Mouse (Mus musculus): ENCODE measurements around the gene Pkd2. TPM values are rescaled to one million over a fixed set of nuclear protein-coding genes. Genes with fewer than 3 reads are reported as not detected.

Pkd2 gene
- total RNA-seq, 1 experiment from 2014 or later, result 11.9 TPM

DNA sequence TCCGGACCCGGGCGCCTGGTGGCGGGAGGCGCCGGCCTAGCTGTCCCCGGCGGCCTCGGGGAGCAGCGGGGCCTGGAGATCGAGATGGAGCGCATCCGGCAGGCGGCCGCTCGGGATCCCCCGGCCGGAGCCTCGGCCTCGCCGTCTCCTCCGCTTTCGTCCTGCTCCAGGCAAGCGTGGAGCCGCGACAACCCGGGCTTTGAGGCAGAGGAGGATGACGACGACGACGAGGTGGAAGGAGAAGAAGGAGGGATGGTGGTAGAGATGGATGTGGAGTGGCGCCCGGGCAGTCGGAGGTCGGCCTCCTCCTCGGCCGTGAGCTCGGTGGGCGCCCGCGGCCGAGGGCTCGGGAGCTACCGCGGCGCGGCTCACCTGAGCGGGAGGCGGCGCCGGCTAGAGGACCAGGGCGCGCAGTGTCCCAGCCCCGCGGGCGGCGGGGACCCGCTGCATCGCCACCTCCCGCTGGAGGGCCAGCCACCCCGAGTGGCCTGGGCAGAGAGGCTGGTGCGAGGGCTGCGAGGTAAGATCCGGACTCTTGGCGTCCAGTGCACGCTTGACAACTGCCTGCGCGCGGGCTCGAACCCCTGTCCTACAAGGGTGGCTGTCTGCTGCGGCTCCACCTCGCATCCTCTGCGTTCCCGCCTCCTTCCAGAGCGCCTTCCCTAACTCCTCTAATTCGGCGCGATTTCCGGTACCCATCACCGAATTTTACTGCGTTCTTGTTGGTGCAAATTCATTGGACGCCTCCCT, 631 bp downstream of the Pkd2 start:
- peak; percentile 19 to 41; a peak in 2 of 4 replicates for ATAC-seq (replicated peaks in 1 of 2; ENCODE audit: insufficient read depth in 1 of 2, low FRiP score in 2 of 2, low TSS enrichment in 1 of 2, low read depth in 1 of 2, poor library complexity in 2 of 2, severe bottlenecking in 2 of 2)

DNA sequence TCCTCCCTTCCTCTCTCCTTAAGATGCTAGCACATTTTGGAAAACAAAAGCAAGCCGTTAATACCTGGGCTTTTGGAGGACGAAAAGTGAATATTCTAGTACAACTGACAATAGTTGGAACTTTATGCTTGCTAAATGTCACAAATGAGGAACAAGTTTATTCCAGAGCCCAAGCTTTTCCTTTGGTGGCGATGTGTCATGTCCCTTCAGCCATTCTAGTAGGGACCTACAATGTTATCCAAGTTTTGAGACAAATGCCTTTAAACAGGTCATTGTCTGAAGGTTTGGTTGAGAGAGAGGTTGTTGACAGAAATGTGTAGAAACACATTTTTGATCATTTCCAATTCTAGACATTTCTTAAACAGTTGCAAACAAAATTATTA, 1.2 kb downstream of the Pkd2 start:
- no peak for ATAC-seq (replicated peaks in 1 of 2; ENCODE audit: insufficient read depth in 1 of 2, low FRiP score in 2 of 2, low TSS enrichment in 1 of 2, low read depth in 1 of 2, poor library complexity in 2 of 2, severe bottlenecking in 2 of 2)

DNA sequence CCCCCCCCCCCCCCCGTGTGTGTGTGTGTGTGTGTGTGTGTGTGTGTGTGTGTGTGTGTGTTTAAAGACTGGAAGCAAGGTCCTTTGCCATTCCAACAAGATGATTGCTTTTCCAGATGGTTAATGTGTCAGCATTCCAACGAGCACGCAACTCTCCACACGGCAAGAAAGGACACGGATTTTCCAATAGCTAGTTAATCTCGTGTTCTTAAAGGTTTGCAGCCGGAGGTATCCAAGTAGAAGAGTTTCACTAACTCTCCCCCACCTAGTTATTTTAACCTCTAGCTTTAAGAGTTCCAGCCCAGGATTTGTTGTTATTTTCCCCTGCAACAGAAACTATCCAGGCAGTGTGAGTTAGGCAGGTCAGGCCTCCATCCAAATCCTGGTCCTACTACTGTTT, 1.6 kb downstream of the Pkd2 start:
- ATAC-seq (replicated peaks in 1 of 2; ENCODE audit: insufficient read depth in 1 of 2, low FRiP score in 2 of 2, low TSS enrichment in 1 of 2, low read depth in 1 of 2, poor library complexity in 2 of 2, severe bottlenecking in 2 of 2), result no peak

DNA sequence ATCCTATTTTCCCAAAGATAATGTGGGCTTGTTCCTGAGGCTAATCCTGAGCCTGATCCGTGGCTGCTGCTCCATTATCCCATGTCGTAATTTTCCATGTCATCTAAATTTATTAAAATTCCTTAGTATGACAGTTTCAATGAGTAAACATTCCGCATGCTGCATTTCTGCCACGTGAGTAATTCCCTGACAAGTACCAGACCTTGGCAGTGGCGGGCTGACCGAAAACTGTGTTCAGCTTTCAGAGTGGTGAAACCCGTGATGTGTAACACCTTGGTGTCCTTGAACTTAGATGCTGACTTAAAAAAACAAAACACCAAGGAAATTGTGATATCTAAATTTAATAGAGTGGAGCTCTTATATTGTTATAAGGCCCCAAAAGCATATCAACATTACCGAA, 6.0 kb downstream of the Pkd2 start:
- ATAC-seq (replicated peaks in 1 of 2; ENCODE audit: insufficient read depth in 1 of 2, low FRiP score in 2 of 2, low TSS enrichment in 1 of 2, low read depth in 1 of 2, poor library complexity in 2 of 2, severe bottlenecking in 2 of 2), result no peak

DNA sequence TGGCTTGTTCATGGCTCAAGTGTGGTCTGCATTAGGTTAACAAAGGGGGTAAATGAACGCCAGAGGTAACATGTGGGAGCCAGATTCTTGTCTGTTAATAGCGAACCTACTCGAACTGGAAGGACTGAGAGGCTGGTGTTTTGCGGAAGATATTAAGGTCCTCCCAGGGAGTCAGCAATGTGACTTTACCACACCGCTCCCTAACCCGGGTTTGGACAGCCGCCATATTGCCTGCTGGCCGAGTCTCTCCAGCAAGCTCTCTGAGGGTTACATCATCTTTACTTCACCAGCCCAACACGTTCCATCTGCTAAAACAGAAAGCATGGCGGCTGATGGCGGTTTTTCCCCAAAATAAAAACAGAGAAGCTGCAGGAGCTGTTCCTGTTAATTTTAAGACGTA, 6.5 kb downstream of the Pkd2 start:
- ATAC-seq (replicated peaks in 1 of 2; ENCODE audit: insufficient read depth in 1 of 2, low FRiP score in 2 of 2, low TSS enrichment in 1 of 2, low read depth in 1 of 2, poor library complexity in 2 of 2, severe bottlenecking in 2 of 2), result no peak

DNA sequence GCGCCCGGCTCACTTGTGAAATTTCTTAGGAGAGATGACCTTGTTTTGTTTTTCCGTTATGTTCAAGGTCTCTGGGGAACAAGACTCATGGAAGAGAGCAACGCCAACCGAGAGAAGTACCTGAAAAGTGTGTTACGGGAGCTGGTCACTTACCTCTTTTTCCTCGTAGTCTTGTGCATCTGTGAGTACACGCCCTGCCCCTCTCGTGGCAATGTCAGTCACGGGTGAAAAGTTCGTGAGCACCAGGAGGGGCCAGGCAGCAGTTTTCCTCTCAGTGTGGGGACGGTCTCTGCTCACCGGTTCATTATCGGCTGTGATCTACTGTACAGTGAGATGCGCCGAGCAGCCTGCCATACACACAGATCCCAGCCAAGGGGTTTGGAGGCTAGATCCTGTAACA, 7.6 kb downstream of the Pkd2 start:
- no peak for ATAC-seq (replicated peaks in 1 of 2; ENCODE audit: insufficient read depth in 1 of 2, low FRiP score in 2 of 2, low TSS enrichment in 1 of 2, low read depth in 1 of 2, poor library complexity in 2 of 2, severe bottlenecking in 2 of 2)

DNA sequence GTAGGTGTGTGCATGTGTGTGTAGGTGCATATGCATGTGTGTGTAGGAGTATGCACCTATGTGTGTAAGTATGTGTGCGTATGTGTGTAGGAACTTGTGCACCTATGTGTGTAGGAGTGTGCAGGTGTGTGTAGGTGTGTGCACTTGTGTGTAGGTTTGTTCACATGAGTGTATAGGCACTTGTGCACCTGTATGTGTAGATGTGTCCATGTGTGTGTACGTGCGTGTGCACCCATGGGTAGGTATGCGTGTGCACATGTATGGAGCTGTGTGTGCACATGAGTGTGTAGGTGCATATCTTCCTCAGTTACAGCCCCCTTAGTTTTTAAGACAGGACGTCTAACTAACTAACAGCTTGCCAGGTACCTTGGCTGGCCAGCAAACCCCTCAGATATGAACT, 9.3 kb downstream of the Pkd2 start:
- ATAC-seq (replicated peaks in 1 of 2; ENCODE audit: insufficient read depth in 1 of 2, low FRiP score in 2 of 2, low TSS enrichment in 1 of 2, low read depth in 1 of 2, poor library complexity in 2 of 2, severe bottlenecking in 2 of 2), result no peak

DNA sequence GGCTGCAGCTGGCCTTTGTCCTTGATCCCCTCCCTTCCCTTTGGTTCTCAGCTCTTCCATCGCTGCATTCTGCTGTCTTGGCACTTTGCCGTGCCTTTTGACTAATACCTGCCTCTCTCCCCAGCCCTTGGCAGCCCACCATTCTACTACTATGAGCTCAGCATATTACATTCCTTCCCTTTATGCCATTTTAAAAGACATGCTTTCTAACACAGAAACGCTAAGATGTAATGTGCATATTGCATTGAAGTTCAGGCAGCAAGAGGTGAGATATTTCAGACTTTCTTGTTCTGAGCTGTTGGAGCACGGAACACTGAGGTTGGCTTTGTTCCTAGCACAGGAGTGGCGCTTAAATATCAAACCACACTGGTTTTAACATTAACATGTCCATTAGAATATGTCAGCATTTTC, 11.7 kb downstream of the Pkd2 start:
- no peak for ATAC-seq (replicated peaks in 1 of 2; ENCODE audit: insufficient read depth in 1 of 2, low FRiP score in 2 of 2, low TSS enrichment in 1 of 2, low read depth in 1 of 2, poor library complexity in 2 of 2, severe bottlenecking in 2 of 2)

DNA sequence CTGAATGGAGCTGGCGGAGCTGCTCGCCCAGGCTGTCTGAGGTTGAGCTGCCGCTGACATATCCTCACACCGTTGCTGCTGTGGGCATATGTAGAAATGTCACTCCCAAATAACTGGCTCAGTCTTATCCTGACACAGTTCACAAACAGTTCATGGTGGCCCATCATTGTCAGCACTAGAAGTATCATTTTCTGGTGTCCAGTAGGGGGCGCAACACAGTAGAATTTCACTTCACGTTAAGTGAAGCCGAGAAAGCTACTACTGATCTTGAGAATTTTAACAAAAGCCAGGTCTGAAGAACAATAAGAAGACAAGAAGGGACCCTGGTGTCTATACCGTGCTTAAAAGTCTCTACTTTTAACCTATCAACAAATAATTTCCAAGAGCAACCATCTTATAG, 13.1 kb downstream of the Pkd2 start:
- no peak for ATAC-seq (replicated peaks in 1 of 2; ENCODE audit: insufficient read depth in 1 of 2, low FRiP score in 2 of 2, low TSS enrichment in 1 of 2, low read depth in 1 of 2, poor library complexity in 2 of 2, severe bottlenecking in 2 of 2)

DNA sequence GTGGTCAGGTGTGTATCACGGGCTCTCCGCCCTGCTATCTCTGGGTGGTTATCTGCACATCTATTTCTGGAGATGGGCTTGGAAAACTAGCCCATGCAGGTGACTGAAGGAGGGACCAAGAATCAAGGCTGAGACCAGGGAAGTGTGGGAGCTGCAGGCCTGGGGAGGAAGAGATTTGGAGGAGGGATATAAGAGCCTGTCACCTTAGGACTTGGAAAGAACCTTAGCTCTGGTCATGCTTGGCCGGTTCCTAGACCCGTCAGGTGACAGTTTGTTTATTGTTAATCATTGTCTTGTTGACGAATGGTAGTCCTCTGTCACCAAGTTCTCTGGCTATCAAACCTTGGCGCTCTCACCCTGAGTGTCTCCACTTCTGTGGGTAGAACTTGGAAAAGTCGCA, 21.1 kb downstream of the Pkd2 start:
- no peak for ATAC-seq (replicated peaks in 1 of 2; ENCODE audit: insufficient read depth in 1 of 2, low FRiP score in 2 of 2, low TSS enrichment in 1 of 2, low read depth in 1 of 2, poor library complexity in 2 of 2, severe bottlenecking in 2 of 2)

DNA sequence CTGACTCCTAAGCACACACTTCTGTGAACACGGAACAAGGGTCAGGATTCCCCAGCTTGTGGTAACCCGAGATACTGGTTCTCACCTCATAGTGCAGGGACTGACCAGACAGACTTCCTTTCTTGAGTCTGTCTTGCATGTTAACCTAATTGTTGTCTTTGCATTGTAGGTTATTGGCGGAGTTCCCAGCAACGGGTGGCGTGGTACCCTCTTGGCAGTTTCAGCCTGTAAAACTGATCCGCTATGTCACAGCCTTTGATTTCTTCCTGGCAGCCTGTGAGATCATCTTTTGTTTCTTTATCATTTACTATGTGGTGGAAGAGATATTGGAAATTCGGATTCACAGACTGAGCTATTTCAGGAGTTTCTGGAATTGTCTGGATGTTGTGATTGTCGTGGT, 23.6 kb downstream of the Pkd2 start:
- no peak for ATAC-seq (replicated peaks in 1 of 2; ENCODE audit: insufficient read depth in 1 of 2, low FRiP score in 2 of 2, low TSS enrichment in 1 of 2, low read depth in 1 of 2, poor library complexity in 2 of 2, severe bottlenecking in 2 of 2)

DNA sequence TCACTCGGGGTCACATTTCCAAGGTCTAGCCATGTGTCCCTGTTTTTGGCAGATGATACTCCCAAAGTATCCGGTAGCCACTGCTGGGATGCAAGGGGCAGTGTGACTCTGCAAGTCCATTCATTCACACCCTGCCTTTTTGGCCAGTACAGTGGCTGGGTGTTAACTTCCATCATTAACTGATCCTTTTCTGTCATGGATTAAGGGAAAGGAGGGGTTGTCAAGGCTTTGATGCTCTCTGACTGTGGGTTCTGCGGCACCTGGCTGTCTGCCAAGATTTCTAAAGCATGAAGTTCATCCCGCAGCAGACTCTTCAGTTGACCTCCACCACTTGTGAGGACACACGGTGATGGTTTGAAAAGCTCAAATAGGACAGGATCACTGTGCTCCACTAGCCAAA, 32.3 kb downstream of the Pkd2 start:
- ATAC-seq (replicated peaks in 1 of 2; ENCODE audit: insufficient read depth in 1 of 2, low FRiP score in 2 of 2, low TSS enrichment in 1 of 2, low read depth in 1 of 2, poor library complexity in 2 of 2, severe bottlenecking in 2 of 2), result no peak

DNA sequence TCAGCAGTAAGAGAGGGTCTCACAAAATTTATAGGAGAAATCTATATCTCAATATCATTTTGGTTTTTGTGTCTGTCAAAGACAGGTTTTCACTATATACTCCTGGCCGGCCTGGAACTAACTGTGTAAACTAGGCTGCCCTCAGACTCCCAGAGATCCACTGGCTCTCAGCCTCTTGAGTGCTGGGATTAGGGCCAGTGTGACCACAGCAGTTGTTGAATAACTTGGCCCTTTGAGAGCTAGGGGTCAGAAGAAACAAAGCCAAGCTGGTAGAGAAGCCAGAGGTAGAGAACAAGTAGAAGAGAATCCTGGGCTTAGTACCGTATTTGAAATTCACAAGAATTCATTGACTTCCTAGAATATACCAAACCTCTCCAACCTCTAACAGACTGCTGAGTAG, 45.6 kb downstream of the Pkd2 start:
- no peak for ATAC-seq (replicated peaks in 1 of 2; ENCODE audit: insufficient read depth in 1 of 2, low FRiP score in 2 of 2, low TSS enrichment in 1 of 2, low read depth in 1 of 2, poor library complexity in 2 of 2, severe bottlenecking in 2 of 2)

DNA sequence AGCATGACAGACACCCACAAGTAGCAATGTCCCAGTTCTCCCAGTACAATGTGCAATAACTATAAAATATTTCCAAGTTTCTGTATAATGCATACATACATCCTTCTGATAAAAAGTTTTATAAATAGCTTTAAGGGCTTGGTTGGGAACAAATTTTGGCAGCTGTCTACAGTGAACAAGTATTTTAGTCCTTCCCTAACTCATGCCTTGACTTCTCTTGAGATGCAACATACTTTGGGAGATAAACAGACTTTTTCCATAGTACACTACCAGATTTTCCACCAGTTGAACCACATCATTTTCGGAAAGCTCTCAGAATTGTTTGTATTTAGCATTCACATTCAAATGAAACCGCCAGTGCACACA, 48.6 kb downstream of the Pkd2 start:
- no peak for ATAC-seq (replicated peaks in 1 of 2; ENCODE audit: insufficient read depth in 1 of 2, low FRiP score in 2 of 2, low TSS enrichment in 1 of 2, low read depth in 1 of 2, poor library complexity in 2 of 2, severe bottlenecking in 2 of 2)

DNA sequence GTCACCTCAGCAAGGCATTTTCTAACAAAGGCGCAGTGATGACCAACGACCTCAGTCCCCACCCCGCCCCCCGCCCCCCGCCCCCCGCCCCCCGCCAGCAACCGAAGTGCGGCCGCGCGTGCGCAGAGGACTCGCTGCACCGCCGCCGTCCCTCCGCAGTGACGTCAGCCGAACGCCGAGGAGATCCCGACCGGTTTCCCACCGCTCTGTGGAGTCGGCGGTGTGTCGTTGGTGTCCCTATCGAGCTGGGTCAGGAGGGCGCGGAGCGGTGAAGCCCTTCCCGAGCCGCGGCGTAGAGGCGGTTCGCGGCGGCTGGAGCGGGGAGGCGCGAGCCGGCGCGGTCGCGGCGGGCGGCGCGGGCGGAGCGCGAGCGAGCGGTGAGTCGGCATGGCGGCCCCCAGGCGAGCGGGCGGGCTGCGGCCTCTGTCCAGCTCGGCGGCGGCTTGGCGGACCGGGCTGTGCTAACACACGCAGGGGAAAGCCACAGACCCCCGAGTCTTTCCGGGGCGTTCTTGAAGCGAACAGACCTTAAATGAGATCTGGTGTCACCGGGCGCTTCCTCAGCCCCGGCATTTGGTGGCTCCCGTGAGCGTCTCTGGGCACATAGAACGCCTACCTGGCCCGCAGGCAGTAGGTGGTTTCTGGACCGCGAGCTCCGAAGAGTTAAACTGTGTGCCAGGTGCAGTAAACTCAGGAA, 49.1 kb downstream of the Pkd2 start, which contains the start of gene BC005561:
Gene BC005561 (plus strand): TSS at position 158 of the 697 bp plus-strand sequence.
- peak; percentile 67 to 88 for ATAC-seq (replicated peaks in 1 of 2; ENCODE audit: insufficient read depth in 1 of 2, low FRiP score in 2 of 2, low TSS enrichment in 1 of 2, low read depth in 1 of 2, poor library complexity in 2 of 2, severe bottlenecking in 2 of 2)

DNA sequence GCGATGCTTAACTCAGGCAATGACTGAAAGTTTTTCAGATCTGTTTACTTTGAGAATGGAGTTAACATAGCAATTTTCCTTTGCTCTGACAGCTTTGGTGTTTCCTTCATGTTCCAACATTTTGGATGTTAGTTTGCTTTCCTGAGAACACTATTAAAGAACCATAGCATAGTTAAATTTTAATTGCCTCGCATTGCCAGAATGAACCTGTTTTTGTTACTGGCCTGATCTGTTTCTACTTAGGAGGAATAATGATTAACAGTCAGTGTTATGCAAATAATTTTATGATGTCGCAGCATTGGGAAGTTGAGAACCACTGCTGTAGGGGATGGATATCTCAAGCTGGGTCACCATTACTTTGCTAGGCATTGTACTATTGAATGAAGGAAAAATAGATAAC, 52.0 kb downstream of the Pkd2 start:
- no peak for ATAC-seq (replicated peaks in 1 of 2; ENCODE audit: insufficient read depth in 1 of 2, low FRiP score in 2 of 2, low TSS enrichment in 1 of 2, low read depth in 1 of 2, poor library complexity in 2 of 2, severe bottlenecking in 2 of 2)

DNA sequence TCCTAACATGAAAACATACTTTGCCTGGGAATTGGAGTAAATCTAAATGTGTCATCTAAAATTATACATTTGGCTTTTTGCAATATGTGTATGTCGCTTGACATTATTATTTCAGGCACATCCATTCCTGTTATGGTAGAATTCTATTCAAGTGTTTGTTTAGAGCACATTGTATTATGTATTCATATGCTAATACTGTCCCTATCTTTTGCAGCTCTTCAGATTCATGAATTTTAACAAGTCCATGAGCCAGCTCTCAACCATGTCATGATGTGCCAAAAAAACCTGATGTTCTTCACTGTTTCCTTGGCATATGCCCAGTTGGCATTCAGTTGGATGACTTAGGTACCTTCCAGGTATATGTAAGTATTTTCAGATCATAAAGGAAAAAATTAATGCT, 79.4 kb downstream of the Pkd2 start:
- ATAC-seq (replicated peaks in 1 of 2; ENCODE audit: insufficient read depth in 1 of 2, low FRiP score in 2 of 2, low TSS enrichment in 1 of 2, low read depth in 1 of 2, poor library complexity in 2 of 2, severe bottlenecking in 2 of 2), result no peak

DNA sequence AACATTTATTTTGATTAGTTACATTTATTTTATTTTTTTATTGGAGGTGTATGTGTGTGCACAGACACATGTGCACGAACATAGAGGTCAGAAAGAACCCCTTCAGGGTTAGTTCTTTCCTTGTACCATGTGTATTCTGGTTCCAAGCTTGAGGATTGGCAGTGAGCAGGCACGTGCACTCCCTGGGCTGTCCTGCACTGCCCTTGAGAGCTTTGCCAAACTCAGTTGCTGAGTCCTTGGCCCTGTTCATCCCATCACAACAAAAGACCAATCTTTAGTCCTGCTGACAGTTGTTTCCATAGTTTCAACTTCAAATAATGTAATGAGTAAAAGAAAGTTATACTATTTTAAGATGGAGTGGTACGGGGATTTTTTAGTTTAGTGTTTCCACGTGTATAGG, 80.1 kb downstream of the Pkd2 start:
- no peak for ATAC-seq (replicated peaks in 1 of 2; ENCODE audit: insufficient read depth in 1 of 2, low FRiP score in 2 of 2, low TSS enrichment in 1 of 2, low read depth in 1 of 2, poor library complexity in 2 of 2, severe bottlenecking in 2 of 2)
